Mouse (Mus musculus) megakaryocyte progenitor cell, adult 5-6 weeks (primary cell): ENCODE measurements around the gene Jade1. TPM values are rescaled to one million over a fixed set of nuclear protein-coding genes. Genes with fewer than 3 reads are reported as not detected.

Source experiments
- ATAC-seq: replicated peaks from 2 replicates; pipeline ENCODE4 v1.8.0; 2016; ENCODE audit warnings: mild to moderate bottlenecking, moderate TSS enrichment, inconsistent platforms; ENCODE audit not compliant: poor library complexity
- total RNA-seq, 2 experiments: library from RNA; stranded (forward) in 1 of 2; stranded (reverse) in 1 of 2; fragments of 157-497, 149-512 nt in 1 of 2; fragments of 200-1000 nt in 1 of 2; gene quantifications; 2 replicates each; pipeline versions ENCODE4 v1.2.3 to v1.2.4; 2015 to 2017

Gene Jade1
- total RNA-seq, 2 experiments from 2014 or later, result 34.6 to 45.3 TPM

DNA sequence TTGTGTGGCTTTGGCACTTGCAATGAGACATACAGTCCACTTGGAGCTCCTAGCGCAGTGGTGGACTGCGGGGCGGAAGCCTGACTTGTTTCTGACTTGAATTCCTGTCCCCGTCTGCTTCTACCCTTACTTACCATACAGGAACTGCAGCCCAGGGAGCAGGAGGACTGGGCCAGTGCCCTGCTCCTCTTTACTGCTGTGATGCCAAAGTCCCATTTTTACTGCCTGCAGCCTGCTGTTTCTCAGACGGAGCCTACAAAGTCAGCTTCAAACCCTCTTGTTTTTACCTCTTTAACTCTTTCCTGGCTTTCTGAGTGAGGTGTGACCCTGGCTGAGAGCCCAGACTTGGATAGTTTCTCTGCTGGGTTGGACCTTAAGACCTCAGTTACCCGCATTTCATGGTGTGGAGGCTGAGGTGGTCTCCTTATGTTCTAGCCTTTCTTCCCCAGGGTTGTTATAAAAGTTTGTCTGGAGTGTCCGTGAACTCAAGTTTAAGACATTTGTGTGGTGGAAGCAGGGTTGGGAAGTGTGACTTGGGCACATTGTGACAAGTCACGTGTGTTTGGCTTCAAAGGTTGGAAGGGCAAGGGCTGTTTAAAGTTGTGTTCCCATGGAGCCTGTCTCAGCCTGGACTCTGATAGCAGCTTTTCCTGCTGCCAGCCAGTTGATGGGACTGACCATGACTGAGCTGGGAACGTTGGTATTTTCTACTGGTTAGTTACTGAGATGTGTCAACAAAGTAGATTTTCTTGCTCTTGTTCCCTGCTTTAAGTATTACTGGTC, 38.8 kb downstream of the Jade1 start:
- ATAC-seq, result no peak

DNA sequence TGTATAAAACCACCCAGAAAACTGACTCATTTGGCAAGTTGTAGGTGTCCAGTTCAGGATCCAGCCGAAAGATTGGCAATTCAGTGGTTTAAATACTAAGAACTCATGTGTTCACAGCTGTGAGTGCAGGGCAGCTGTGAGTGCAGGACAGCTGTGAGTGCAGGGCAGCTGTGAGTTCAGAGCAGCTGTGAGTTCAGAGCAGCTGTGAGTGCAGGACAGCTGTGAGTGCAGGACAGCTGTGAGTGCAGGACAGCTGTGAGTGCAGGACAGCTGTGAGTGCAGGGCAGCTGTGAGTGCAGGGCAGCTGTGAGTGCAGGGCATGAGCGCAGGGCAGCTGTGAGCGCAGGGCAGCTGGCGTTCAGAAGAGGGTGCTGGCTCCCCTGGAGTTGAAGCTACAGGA, 39.5 kb downstream of the Jade1 start:
- ATAC-seq, result no peak

DNA sequence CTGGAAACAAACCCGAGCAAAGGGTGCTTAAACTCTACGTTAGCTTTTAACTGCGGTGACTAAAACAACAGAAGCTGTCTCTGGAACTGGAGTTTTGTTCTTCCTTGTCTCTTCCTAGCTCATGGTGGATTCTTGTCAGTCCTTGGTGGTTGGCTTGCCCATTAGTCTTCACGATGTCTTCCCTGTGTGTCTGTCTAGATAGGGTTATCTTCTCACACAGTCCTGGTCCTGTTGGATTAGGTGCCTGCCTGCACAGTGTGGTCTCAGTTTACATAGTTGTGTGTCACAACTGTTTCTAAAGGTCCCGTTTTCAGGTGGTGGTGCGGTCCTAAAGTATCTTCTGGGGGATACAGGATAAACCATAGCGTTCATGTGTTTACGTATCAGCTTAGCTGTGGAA, 41.5 kb downstream of the Jade1 start:
- no peak for ATAC-seq

DNA sequence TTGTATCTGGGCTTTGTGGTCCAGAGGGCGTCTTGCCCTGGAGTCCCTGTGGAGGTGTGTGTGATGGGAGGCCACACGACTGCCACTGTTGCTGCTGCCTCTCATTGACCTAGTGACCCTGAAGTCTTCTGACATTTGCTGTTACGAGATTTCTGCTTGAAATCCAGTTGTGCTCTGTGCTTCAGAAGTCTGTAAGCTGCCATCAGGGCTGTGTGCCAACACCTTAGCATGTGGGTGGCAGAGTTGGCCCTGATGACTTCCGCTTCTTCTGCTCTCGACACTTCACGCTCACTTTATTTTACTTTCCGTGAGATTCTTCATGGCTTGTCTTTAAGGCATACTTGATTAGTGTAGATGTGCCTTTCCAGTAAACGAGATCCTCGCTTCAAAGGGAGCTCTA, 42.9 kb downstream of the Jade1 start:
- ATAC-seq, result no peak

DNA sequence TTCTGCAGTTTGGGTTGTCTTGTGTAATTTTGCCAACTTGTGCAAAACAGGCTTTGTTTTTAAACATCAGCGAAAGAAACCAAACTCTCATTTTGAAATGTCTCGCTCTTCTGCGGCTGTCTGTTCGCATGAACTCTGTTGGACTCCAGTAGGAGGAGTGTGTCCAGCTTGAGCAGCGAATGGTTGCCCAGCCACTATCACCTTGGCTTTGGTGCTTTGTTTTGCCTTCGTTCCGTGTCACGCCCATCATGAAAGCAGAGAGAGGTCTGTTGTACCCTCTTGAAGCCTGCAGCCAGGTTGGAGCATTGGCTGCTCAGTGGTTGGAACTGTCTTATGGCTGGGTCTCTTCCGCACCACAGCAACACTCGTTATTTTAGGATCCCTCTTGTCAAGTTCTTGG, 43.7 kb downstream of the Jade1 start:
- ATAC-seq, result no peak

DNA sequence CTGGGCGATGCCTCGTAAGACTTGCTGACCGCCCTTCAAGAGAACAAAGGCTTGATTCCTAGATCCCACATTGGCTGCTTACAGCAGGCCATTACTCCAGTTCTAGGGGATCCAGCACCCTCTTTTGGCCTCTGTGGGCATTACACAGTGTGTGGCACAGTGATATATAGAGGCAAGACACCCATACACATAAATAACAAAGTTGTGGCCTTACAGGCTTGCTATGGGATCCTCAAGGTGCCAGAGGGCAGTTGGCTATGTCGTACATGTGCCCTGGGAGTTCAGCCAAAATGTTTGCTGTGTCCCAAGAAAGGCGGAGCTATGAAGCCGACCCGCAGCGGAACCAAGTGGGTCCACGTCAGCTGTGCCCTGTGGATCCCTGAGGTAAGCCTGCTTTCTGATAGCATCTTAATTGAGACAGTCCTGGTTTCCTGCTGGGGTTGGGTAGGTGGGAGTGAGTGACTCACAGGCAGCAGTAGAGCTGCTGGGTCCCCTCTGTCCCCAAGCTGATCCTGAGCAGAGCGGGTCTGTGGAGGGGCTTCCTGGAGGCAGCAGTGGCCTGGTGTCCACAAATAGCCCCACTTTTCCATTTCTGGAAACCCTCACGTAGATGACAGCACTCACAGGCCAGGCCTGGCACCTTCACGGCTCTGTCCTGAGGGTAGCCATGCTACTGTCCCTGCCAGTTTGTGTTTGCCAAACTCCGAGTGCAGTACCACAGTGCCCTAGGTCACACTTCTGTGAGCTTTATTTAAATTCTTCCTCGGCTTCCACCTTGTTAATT, 44.5 kb downstream of the Jade1 start:
- peak; percentile 72 for ATAC-seq

DNA sequence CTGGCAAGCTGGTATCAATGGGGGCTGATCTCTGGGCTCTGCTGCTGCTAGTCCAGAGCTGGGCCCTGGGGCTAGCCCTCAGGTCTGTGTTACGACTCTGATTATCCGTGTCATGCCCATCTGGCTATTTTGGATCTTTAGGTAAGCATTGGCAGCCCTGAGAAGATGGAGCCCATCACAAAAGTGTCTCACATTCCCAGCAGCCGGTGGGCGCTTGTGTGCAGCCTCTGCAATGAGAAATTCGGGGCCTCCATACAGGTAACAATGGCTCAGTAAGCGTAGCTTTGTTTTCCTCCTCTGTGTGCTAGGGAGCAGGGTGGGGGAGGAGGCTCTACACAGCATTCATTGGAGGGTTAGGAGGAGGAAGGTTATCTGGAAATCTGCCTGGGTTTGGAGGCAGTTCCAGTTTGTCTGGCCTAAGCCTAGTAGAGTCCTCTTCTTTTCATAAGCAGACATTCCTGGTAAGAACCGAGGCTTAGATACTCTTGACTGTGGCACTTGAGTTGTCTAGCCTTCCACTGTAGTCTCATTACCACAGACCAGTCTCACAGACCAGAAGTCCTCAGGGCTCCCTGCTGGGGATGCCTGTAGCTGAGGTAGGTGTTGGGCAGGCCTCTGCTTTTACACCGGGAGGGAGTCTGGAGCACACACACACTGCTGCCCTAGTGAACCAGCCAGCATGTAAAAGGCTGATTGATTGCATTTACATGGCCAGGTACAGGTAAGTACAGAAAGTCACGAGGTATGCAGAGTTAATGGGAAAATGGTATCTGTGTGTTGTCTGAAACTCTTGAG, 45.9 kb downstream of the Jade1 start:
- ATAC-seq, result no peak

DNA sequence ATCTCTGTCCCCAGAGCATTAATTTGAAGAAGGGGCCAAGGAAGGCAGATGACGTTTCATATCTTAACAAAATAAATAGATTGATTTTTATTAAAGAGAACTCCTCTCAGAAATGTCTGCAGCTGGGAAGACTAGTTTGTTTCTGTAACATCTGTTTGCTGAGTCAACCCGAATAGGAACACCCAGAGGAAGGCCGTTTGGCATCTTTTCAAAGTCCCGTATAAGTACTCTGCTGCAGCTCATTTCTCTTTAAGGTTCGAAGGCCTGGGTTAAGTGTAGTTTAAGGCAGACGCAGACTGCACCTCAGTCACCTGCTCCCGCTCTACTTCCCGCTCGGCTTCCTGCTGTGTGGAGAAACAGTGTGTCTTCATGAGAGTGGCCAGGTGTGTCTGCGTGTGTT, 47.4 kb downstream of the Jade1 start:
- ATAC-seq, result no peak

DNA sequence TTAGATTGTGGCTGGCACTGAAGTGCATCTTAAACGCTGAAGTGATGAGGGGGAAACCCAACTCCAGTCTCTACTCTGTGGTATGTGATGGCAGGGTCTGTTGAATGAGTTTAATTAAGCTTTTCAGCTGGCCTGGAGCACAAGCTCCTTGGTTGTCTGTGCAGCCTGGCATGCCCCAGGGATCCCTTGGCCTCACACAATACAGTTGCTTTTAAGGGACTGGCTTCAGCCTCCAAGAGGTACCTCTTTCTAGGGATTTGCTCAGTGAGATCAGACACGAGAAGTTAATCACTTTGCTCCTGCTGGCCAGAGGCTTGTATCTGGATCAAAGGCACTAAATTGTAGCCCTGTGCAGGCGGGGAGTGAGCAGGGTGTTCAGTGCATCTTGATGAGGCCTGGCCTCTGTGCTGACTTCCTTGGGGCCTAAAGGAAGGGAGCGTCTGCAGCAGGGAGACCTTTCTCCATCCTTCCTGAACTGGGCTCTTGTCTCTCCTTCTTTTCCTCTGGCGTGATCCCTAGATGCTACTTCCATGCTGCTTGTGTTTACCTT, 48.0 kb downstream of the Jade1 start:
- no peak for ATAC-seq

DNA sequence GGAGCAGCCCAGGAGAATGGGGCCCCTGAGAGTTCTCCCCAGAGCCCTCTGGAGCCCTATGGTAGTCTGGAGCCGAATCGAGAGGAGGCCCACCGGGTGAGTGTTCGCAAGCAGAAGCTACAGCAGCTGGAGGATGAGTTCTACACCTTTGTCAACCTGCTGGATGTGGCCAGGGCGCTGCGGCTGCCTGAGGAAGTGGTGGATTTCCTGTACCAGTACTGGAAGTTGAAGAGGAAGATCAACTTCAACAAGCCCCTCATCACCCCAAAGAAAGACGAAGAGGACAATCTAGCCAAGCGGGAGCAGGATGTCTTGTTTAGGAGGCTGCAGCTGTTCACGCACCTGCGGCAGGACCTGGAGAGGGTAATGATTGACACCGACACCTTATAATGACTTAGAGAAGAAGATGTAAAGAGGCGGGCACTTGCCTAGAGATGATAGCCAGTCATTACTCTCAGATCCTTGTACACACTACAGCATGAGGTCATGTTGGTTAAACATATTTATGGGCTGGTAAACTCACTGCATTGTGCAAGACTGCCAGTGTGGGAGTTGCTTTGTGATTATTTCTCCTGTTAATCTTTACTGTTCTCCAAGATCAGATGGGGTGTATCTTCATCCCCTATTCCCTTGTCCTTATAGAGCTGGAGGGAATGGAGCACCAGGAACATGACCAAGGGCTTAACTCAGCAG, 49.2 kb downstream of the Jade1 start:
- ATAC-seq, result peak; percentile 56

DNA sequence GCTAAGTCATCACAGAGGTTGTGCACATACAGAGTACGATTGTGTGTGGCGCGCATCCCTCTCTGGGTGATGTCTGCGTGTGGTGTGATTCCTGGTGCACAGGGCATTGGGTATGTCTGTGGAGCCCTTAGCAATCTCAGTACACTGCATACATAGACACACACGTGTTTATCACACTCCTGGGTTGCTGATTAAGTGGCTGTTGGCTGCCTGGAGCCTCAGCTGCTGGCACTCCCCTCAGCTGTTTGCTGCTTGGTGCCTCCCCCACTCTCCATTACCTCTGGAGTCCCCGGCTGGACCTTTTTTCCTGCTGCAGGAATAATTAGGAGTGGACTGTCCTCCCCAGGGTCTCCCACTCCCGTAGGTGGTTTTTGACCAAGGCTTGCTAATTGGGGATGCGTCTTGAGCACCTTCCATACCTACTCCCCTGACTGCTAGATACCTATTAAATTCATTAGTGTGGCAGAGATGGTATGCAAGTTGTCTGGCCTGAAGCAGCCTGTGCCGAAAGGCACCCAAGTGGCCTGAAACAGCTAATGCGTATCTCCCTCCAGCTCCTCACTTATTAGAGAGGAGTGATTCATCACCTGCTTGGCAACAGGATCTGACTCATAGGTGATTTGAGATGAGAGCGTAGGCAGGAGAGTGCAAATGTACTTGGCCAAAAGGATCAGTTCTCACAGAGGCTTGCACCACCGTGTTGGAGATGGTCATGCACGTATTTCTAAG, 50.2 kb downstream of the Jade1 start:
- ATAC-seq, result no peak

DNA sequence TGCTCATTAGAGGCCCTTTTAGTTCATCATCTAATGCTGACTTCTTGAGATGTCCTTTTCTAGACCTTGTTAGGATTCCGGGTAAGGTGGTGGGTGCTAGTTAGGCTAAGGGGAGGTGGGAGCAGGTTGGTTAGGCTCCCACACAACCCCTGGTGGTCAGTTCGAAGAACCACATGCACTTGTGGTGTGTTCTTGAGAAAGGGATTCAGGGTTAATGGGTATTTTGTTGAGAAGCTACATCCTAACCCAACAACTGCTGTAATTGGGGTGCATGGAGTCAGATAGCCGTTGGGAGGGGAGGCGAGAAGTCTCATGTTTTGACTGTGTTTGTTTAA, 50.8 kb downstream of the Jade1 start:
- ATAC-seq, result 0 out of 2 replicates have a peak, but pooled peaks have one; percentile 27

DNA sequence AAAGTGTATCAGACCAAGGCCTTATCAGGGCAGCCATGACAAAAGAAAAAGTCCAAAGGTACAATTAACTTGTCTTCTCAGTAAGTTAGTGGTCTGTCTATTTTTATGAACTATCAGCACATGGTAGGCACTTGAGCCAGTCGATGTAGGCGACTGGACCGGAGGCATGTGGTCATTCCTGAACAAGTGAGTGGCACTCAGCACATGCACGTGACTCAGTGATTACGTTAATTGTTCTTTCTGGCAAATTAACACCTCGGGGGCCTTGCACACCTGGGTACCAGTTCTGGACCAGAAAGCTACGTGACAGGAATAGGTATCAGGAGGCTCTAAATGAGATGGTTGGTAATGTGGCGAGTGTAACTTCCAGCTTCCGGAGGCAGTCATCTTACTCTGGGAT, 51.5 kb downstream of the Jade1 start:
- no peak for ATAC-seq

DNA sequence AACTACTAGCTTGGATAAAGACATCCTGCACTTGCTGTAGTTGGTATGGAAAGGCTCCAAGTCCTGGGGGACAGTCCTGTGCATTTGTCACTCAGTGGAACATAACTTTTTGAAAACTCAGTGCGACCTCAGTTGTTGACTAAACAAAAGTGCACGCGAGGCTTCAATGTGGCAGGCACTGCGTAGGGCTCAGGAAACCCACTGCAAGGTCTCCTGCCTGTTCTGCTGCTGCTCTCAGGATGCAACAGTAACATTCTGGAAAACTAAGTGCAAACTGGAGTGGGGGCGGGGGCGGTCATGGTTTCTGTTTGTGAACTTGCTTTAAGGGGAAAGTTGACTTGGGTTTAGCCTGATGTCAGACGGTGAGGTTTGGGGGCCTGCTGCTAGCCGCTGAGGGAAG, 51.9 kb downstream of the Jade1 start:
- no peak for ATAC-seq

DNA sequence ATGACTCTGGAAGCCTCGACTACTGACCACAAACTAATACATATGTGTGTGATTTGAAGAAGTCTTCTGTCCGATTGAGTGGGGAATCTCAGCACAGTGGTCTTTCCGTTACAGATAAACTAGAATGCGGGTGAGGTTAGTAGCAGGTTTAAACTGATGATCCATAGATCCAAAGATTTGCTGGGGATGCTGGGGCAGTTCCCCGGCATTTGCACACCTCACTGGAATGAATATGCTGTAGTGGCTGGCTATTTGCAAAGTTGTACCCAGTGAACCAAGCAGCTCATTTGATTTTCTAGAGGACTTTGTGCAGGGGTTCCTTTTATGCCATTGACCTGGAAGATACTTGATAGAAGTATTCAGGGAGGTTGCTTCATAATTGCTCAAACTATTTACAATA, 53.5 kb downstream of the Jade1 start:
- ATAC-seq, result no peak

DNA sequence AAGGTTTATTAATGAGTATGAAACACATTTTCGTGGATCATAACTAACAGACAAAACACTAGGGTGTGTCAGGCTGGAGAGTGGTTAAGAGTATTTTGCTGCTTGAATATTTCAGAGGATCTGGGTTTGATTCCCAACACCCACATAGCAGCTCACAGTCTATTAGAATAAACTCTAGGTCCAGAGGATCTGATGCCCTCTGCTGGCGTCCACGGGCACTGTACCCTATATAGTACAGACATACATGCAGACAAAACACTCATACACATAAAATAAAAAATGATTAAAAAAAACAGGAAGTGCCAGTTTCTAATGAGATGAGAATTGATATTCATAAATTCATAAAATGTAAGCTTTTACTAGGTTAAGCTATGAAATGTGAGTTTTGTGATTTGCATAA, 56.7 kb downstream of the Jade1 start:
- peak; percentile 83 for ATAC-seq

DNA sequence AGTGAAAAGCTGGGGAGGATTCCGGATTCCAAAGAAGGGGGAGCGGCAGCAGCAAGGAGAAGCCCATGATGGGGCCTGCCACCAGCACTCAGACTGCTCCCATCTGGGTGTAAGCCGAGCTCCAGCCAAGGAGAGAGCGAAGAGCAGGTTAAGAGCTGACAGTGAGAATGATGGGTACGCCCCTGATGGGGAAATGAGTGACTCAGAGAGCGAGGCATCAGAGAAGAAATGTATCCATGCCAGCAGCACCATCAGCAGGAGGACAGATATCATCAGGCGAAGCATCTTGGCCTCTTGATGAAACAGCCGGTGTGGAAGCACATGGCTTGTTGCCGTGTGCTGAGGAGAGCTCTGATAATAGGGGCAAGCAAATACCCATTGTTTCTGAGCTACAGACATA, 58.2 kb downstream of the Jade1 start:
- no peak for ATAC-seq

DNA sequence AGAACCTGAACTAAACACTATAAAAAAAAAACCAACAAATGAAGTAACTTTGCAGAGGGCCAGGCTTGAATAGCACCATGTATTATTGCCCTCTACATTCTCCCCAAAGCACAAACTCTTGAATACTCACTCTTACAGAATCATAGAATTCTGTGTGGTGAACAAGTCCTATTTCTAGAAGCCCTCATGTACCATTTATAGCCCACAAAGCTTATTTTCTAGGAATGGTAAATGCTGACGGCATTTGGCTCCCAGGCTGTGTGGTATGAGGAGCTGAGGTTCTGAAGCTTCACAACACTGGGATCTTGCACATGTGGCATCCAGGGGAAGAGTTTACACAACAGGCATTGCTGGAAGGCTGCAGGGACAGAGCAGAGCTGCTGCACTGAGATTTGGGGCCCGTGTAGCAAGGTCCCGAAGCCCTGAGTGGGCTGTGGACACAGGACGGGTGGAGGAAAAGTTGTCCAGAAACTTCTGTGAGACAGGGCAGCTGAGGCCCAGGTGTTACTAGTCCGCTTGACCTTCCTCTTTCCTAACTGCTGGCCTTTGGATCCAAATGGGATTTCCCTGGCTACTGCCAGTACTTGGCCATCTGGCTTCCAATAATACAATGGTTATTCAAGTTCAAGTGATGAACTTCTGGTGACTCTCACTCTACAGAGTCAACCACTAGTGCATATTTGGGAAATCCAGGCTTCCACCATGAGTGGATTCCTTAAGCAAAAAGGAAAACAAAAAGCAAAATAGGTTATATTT, 58.9 kb downstream of the Jade1 start:
- no peak for ATAC-seq

DNA sequence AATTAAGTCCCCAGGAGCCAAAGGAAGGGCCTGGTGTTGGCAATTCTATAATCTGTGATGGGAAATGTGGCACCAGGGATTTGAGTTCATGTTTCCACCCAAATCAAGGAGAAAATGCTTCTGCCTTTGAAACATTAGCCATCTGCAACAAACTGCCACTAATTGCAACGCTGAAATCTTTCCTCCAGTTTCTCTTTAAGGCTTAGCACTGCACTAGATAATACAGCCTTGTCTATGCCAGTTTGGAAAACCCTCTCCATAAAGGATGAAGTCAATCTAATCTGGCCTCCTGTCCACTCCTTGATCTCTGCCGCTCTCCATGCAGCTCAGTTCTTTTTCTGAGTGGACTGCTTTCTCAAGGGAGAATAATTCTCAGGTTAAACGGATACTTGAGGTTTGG, 62.5 kb downstream of the Jade1 start:
- no peak for ATAC-seq
